Mouse (Mus musculus) liver, embryonic 14.5 days (tissue): ENCODE measurements around the gene Cnot8. TPM values are rescaled to one million over a fixed set of nuclear protein-coding genes. Genes with fewer than 3 reads are reported as not detected.
"Not testable (repeated sequence)": the region's sequence is repeated elsewhere in the genome, so short reads cannot be mapped to it uniquely, and the experiment has no call there.

Experiments
- ATAC-seq: fragments of 200-750 bp; cut with Nextera tagmentation; 2 replicates; pipeline ENCODE4 v1.8.0; 2017; ENCODE audit warnings: moderate number of reproducible peaks, mild to moderate bottlenecking, moderate library complexity; ENCODE audit not compliant: insufficient read depth
- DNase-seq, 3 experiments: peaks; one replicate each; pipeline ENCODE4 v3.0.0-alpha.2; 2012 to 2013; ENCODE audit warnings: low read depth in 3 of 3, low spot score in 3 of 3
- H3K27ac ChIP-seq: fragments of 300-500 bp; sonication (generic); 2 replicates; pipeline ENCODE4 v1.5.1; 2014; ENCODE audit warnings: moderate library complexity, mild to moderate bottlenecking, control low read depth, inconsistent platforms
- H3K27me3 ChIP-seq: fragments of 300-500 bp; sonication (generic); 2 replicates; pipeline ENCODE4 v1.6.1; 2014; ENCODE audit warnings: mild to moderate bottlenecking, low read length, moderate library complexity; ENCODE audit not compliant: control insufficient read depth, insufficient read depth
- H3K36me3 ChIP-seq: fragments of 300-500 bp; sonication (generic); replicated peaks from 2 replicates; pipeline ENCODE4 v1.6.1; 2014; ENCODE audit warnings: low read depth; ENCODE audit not compliant: control insufficient read depth, insufficient read depth
- H3K4me1 ChIP-seq, 2 experiments: fragments of 200-500 bp in 1 of 2; fragments of 300-500 bp in 1 of 2; sonication (generic) in 1 of 2; replicated peaks; 2 replicates each; pipeline ENCODE4 v1.6.1; 2012 to 2014; ENCODE audit warnings: antibody characterized with exemption in 1 of 2, inconsistent platforms in 1 of 2, low read length in 1 of 2; ENCODE audit not compliant: control insufficient read depth in 2 of 2, insufficient read depth in 2 of 2
- H3K4me2 ChIP-seq: fragments of 300-500 bp; sonication (generic); 2 replicates; pipeline ENCODE4 v1.6.1; 2014; ENCODE audit warnings: low read depth, mild to moderate bottlenecking, control low read depth, moderate library complexity
- H3K4me3 ChIP-seq, 2 experiments: fragments of 200-500 bp in 1 of 2; fragments of 300-500 bp in 1 of 2; sonication (generic) in 1 of 2; 2 replicates each; pipeline ENCODE4 v1.5.1; 2012 to 2014; ENCODE audit warnings: low read depth in 2 of 2, low read length in 2 of 2, mild to moderate bottlenecking in 2 of 2, control low read depth in 1 of 2, inconsistent platforms in 1 of 2, moderate library complexity in 1 of 2; ENCODE audit not compliant: insufficient read depth in 1 of 2
- H3K9ac ChIP-seq: fragments of 300-500 bp; sonication (generic); replicated peaks from 2 replicates; pipeline ENCODE4 v1.6.1; 2014; ENCODE audit warnings: mild to moderate bottlenecking, control low read depth, moderate library complexity
- H3K9me3 ChIP-seq: fragments of 300-500 bp; sonication (generic); 2 replicates; pipeline ENCODE4 v1.6.1; 2016; ENCODE audit warnings: low read length, mixed read lengths; ENCODE audit not compliant: control insufficient read depth
- CTCF ChIP-seq: IDR thresholded peaks from 2 replicates; pipeline ENCODE4 v1.5.1; 2016; ENCODE audit warnings: antibody characterized with exemption, low read depth, control low read depth
- EP300 ChIP-seq: IDR thresholded peaks from 2 replicates; pipeline ENCODE4 v1.6.1; 2016; ENCODE audit warnings: antibody characterized with exemption, low read depth
- WGBS: fragments of 180-500 bp; shearing (Covaris S2); extraction: QIAGEN DNeasy Blood & Tissue Kit; methylation state at CpG from one replicate; pipeline ENCODE4 v1.1.7; 2014; ENCODE audit not compliant: insufficient replicate concordance; 5-methylcytosine and 5-hydroxymethylcytosine counted together
- polyA plus RNA-seq, 2 experiments: library from polyadenylated mRNA; depleted of rRNA in 1 of 2; stranded (reverse) in 1 of 2; unstranded in 1 of 2; fragments of >200 nt; fragmentation: Nextera tagmentation in 1 of 2; extraction: Ambion mirVana in 1 of 2; gene quantifications; 2 replicates each; pipeline versions ENCODE4 v1.2.1 to v1.2.3; 2012 to 2014

Gene Cnot8
- polyA plus RNA-seq (2012; rRNA removed): 21.5 and 26.3 TPM in 2 replicates
- 28.9 and 34.3 TPM in 2 replicates for polyA plus RNA-seq (2014; fragmentation: Nextera tagmentation; extraction: Ambion mirVana)

- WGBS: under 1% methylated on average over 55 of the region's 55 CpGs
- ATAC-seq: peak; percentile 99
- no peaks in the 10 kb centered on the region for H3K27me3 ChIP-seq
Measured at GRCm38 (mm10) chr11:58103697-58104306, at the start of gene Cnot8. Gene Cnot8, plus strand, starts transcription at chr11:58104153.

GRCm38 (mm10) chr11:58057455-58057854, 46.5 kb upstream of the Cnot8 start:
- H3K9me3 ChIP-seq: no peaks in the 10 kb centered on the region
- H3K27me3 ChIP-seq: no peaks in the 10 kb centered on the region
- no peak overlapping the region for H3K9ac ChIP-seq
- WGBS: 68% methylated on average over 6 of the region's 6 CpGs
- no peak overlapping the region for H3K27ac ChIP-seq
- ATAC-seq (no peak), DNase-seq (peak in 1 of 3 experiments; percentile 23)
- H3K4me2 ChIP-seq: no peak overlapping the region
- no peak overlapping the region for H3K4me3 ChIP-seq
- peak; percentile 83 for TF ChIP-seq CTCF
- no peak for TF ChIP-seq EP300
- H3K4me1 ChIP-seq: no peaks in the 10 kb centered on the region
- peaks cover 80% of the 10 kb centered on the region for H3K36me3 ChIP-seq

More at GRCm38 (mm10) chr11:58103697-58104306, at the start of gene Cnot8:
- peak; percentile 96 to 97 (median 97) for DNase-seq
- Histone ChIP-seq H3K4me3 (peak within 1 kb of the TSS; percentile 75 to 84), H3K9me3 (no peaks in the 10 kb centered on the region), H3K4me2 (peak within 1 kb of the TSS; percentile 69), H3K27ac (peak within 1 kb of the TSS; percentile 77), H3K4me1 (peaks cover 7 to 12% of the 10 kb centered on the region in 2 experiments), H3K36me3 (no peaks in the 10 kb centered on the region), H3K9ac (peak within 1 kb of the TSS; percentile 84)
- TF ChIP-seq EP300: 0 out of 2 replicates have a peak, but pooled peaks have one; percentile 12
- peak; percentile 1; the same call in 1 of the 2 replicates for TF ChIP-seq CTCF

- WGBS: 82% methylated on average over 7 of the region's 7 CpGs
- not testable (repeated sequence) for H3K4me2 ChIP-seq, H3K9ac ChIP-seq, H3K4me1 ChIP-seq, H3K9me3 ChIP-seq, H3K27ac ChIP-seq, ATAC-seq, H3K27me3 ChIP-seq, H3K4me3 ChIP-seq
- DNase-seq: peak in 1 of 3 experiments; percentile 29
- H3K36me3 ChIP-seq: peaks cover 58% of the 10 kb centered on the region
Measured at GRCm38 (mm10) chr11:58059752-58060151, 44.2 kb upstream of the Cnot8 start.

- H3K9me3 ChIP-seq, H3K4me3 ChIP-seq, H3K9ac ChIP-seq, H3K4me1 ChIP-seq, ATAC-seq, DNase-seq, H3K4me2 ChIP-seq, H3K27ac ChIP-seq, H3K27me3 ChIP-seq: not testable (repeated sequence)
- 81% methylated on average over 3 of the region's 4 CpGs for WGBS
- peaks cover 43% of the 10 kb centered on the region for H3K36me3 ChIP-seq
Measured at GRCm38 (mm10) chr11:58061218-58061617, 42.7 kb upstream of the Cnot8 start.

- 73% methylated on average over 4 of the region's 4 CpGs for WGBS
- peaks cover 30% of the 10 kb centered on the region for H3K36me3 ChIP-seq
- H3K27ac ChIP-seq: no peak overlapping the region
- ATAC-seq (no peak), DNase-seq (no peak)
- no peak overlapping the region for H3K4me3 ChIP-seq
- no peak for TF ChIP-seq EP300
- H3K9ac ChIP-seq: no peak overlapping the region
- H3K4me1 ChIP-seq: no peaks in the 10 kb centered on the region
- H3K9me3 ChIP-seq: no peaks in the 10 kb centered on the region
- H3K4me2 ChIP-seq: no peak overlapping the region
- no peaks in the 10 kb centered on the region for H3K27me3 ChIP-seq
Measured at GRCm38 (mm10) chr11:58062586-58062985, 41.4 kb upstream of the Cnot8 start.
